Mouse (Mus musculus) liver, postnatal 0 days (tissue): Measurements from ENCODE around the gene Vash2. TPM values are rescaled to one million over a fixed set of nuclear protein-coding genes. Genes with fewer than 3 reads are reported as not detected.

ENCODE experiments used
- ATAC-seq: fragments of 200-750 bp; cut with Nextera tagmentation; 2 replicates; pipeline ENCODE4 v1.8.0; 2017; ENCODE audit warnings: mild to moderate bottlenecking, moderate library complexity
- DNase-seq: peaks from one replicate; pipeline ENCODE4 v3.0.0-alpha.2; 2016
- H3K27ac ChIP-seq: fragments of 300-500 bp; sonication (generic); 2 replicates; pipeline ENCODE4 v1.5.1; 2014; ENCODE audit warnings: antibody characterized with exemption, moderate library complexity, mild to moderate bottlenecking, low read depth
- H3K27me3 ChIP-seq: fragments of 300-500 bp; sonication (generic); 2 replicates; pipeline ENCODE4 v1.6.1; 2014; ENCODE audit warnings: low read length, control low read depth, mixed read lengths; ENCODE audit not compliant: insufficient read depth
- H3K36me3 ChIP-seq: fragments of 300-500 bp; sonication (generic); replicated peaks from 2 replicates; pipeline ENCODE4 v1.6.1; 2014; ENCODE audit warnings: mild to moderate bottlenecking, control low read depth, low read length, moderate library complexity, mixed read lengths; ENCODE audit not compliant: insufficient read depth
- H3K4me1 ChIP-seq: fragments of 300-500 bp; sonication (generic); 2 replicates; pipeline ENCODE4 v1.6.1; 2014; ENCODE audit warnings: antibody characterized with exemption, mild to moderate bottlenecking, control low read depth; ENCODE audit not compliant: insufficient read depth
- H3K4me2 ChIP-seq: fragments of 300-500 bp; sonication (generic); 2 replicates; pipeline ENCODE4 v1.6.1; 2014; ENCODE audit warnings: low read depth, mild to moderate bottlenecking, low read length, moderate library complexity, mixed read lengths
- H3K4me3 ChIP-seq: fragments of 300-500 bp; sonication (generic); 2 replicates; pipeline ENCODE4 v1.5.1; 2014; ENCODE audit warnings: low read depth, low read length
- H3K9ac ChIP-seq: fragments of 300-500 bp; sonication (generic); replicated peaks from 2 replicates; pipeline ENCODE4 v1.6.1; 2014; ENCODE audit warnings: mild to moderate bottlenecking, moderate library complexity
- H3K9me3 ChIP-seq: fragments of 300-500 bp; sonication (generic); 2 replicates; pipeline ENCODE4 v1.6.1; 2016; ENCODE audit warnings: mild to moderate bottlenecking, control low read depth, low read length, mixed read lengths
- CTCF ChIP-seq: sonication (generic); IDR thresholded peaks from 2 replicates; pipeline ENCODE4 v1.5.1; 2016; ENCODE audit warnings: antibody characterized with exemption, low read depth
- EP300 ChIP-seq: IDR thresholded peaks from 2 replicates; pipeline ENCODE4 v1.6.1; 2016; ENCODE audit warnings: antibody characterized with exemption, low read depth, mild to moderate bottlenecking
- WGBS: fragments of 180-500 bp; shearing (Covaris S2); extraction: QIAGEN DNeasy Blood & Tissue Kit; methylation state at CpG from one replicate; pipeline ENCODE4 v1.1.7; 2014; ENCODE audit not compliant: insufficient replicate concordance; 5-methylcytosine and 5-hydroxymethylcytosine counted together
- polyA plus RNA-seq: library from polyadenylated mRNA; unstranded; fragments of >200 nt; fragmentation: Nextera tagmentation; extraction: Ambion mirVana; gene quantifications from 2 replicates; pipeline ENCODE4 v1.2.1, GENCODE M21; 2015

The Vash2 gene
- polyA plus RNA-seq, 1 experiment from 2014 or later = 0.31 TPM

GRCm38 (mm10) chr1:190971708-190972610, 7.1 kb downstream of the Vash2 start:
- Histone ChIP-seq H3K27ac (no peak overlapping the region), H3K27me3 (peaks cover 9% of the 10 kb centered on the region), H3K9ac (no peak overlapping the region), H3K4me2 (no peak overlapping the region), H3K9me3 (no peaks in the 10 kb centered on the region), H3K36me3 (no peaks in the 10 kb centered on the region), H3K4me3 (no peak overlapping the region), H3K4me1 (no peaks in the 10 kb centered on the region; the same call in 1 of the 2 replicates)
- WGBS = 50% methylated on average over 14 of the region's 14 CpGs
- TF ChIP-seq CTCF (no peak), EP300 (no peak)
- DNase-seq (no peak), ATAC-seq (no peak)

GRCm38 (mm10) chr1:190968010-190968409, 11.1 kb downstream of the Vash2 start:
- Histone ChIP-seq H3K36me3 (no peaks in the 10 kb centered on the region), H3K4me1 (no peaks in the 10 kb centered on the region; the same call in 1 of the 2 replicates), H3K9me3 (no peaks in the 10 kb centered on the region), H3K27me3 (no peaks in the 10 kb centered on the region), H3K4me3 (no peak overlapping the region), H3K4me2 (no peak overlapping the region), H3K9ac (no peak overlapping the region), H3K27ac (no peak overlapping the region)
- 74% methylated on average over 7 of the region's 7 CpGs for WGBS
- peak; percentile 95 for ATAC-seq
- no peak for TF ChIP-seq CTCF
- peak; percentile 55 for DNase-seq

GRCm38 (mm10) chr1:190964992-190965780, 13.9 kb downstream of the Vash2 start:
- no peaks in the 10 kb centered on the region for H3K27me3 ChIP-seq
- DNase-seq = peak; percentile 72

DNA sequence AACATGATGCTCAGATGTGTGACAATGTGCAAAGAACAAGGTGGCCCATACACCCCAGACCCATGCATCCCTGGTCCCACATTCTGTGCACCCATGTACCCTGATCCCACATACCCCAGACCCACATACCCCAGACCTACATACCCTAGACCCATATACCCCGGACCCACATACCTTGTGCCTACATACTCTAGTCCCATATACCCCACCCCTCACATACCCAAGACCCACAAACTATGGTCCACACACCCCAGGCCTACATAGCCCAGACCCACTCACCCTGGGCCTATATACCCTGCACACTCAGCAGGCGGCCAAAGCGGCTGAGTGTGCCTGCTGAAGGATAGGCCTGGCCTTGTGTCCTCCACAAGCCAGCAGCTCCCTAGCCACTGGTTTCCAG, 16.3 kb downstream of the Vash2 start:
- no peaks in the 10 kb centered on the region for H3K36me3 ChIP-seq
- H3K27me3 ChIP-seq = no peaks in the 10 kb centered on the region
- ATAC-seq = no peak
- no peak overlapping the region for H3K4me3 ChIP-seq
- H3K4me2 ChIP-seq = no peak overlapping the region
- no peak for TF ChIP-seq CTCF
- no peak for TF ChIP-seq EP300
- H3K27ac ChIP-seq = no peak overlapping the region
- no peak for DNase-seq
- 89% methylated on average over 3 of the region's 3 CpGs for WGBS
- no peak overlapping the region for H3K9ac ChIP-seq
- no peaks in the 10 kb centered on the region; the same call in 1 of the 2 replicates for H3K4me1 ChIP-seq
- no peaks in the 10 kb centered on the region for H3K9me3 ChIP-seq

More at GRCm38 (mm10) chr1:190964992-190965780, 13.9 kb downstream of the Vash2 start:
- H3K4me3 ChIP-seq = no peak overlapping the region
- no peaks in the 10 kb centered on the region for H3K9me3 ChIP-seq
- no peak overlapping the region for H3K27ac ChIP-seq
- no peak for TF ChIP-seq CTCF
- TF ChIP-seq EP300 = no peak
- WGBS = 65% methylated on average over 15 of the region's 15 CpGs
- ATAC-seq = peak; percentile 67
- H3K9ac ChIP-seq = no peak overlapping the region
- H3K4me1 ChIP-seq = no peaks in the 10 kb centered on the region; the same call in 1 of the 2 replicates
- H3K4me2 ChIP-seq = no peak overlapping the region
- no peaks in the 10 kb centered on the region for H3K36me3 ChIP-seq

GRCm38 (mm10) chr1:190958821-190959220, 20.3 kb downstream of the Vash2 start:
- no peak for ATAC-seq
- WGBS = 61% methylated on average over 5 of the region's 5 CpGs

DNA sequence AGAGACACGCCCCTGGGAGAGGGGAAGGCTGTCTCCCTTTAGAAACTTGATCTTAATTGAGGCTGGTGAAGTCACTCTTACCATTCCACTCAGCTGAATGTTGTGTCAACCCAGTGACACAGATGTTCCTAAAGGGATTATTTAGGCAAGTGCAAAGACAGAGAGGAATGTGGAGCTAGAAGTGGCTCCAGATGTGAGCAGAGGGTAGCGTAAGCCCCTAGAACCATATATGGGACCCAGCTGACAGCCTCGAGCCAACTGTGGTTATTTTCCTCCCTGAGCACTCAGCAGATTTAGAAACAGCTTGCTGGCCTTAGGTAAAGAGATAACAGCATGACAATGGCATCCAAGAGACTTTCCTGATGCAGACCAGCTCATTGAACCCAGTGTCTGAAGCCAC, 26.1 kb downstream of the Vash2 start:
- no peaks in the 10 kb centered on the region for H3K36me3 ChIP-seq
- H3K4me1 ChIP-seq = no peaks in the 10 kb centered on the region
- no peak overlapping the region for H3K4me3 ChIP-seq
- H3K27ac ChIP-seq = no peak overlapping the region
- ATAC-seq = no peak
- H3K27me3 ChIP-seq = no peaks in the 10 kb centered on the region
- TF ChIP-seq CTCF (no peak), EP300 (no peak)
- WGBS = 72% methylated on average over 3 of the region's 3 CpGs
- no peaks in the 10 kb centered on the region for H3K9me3 ChIP-seq
- DNase-seq = no peak
- H3K4me2 ChIP-seq = no peak overlapping the region
- H3K9ac ChIP-seq = no peak overlapping the region

More at GRCm38 (mm10) chr1:190958821-190959220, 20.3 kb downstream of the Vash2 start:
- Histone ChIP-seq H3K27ac (no peak overlapping the region), H3K27me3 (no peaks in the 10 kb centered on the region), H3K9ac (no peak overlapping the region), H3K4me2 (no peak overlapping the region), H3K9me3 (no peaks in the 10 kb centered on the region), H3K4me1 (no peaks in the 10 kb centered on the region), H3K4me3 (no peak overlapping the region), H3K36me3 (no peaks in the 10 kb centered on the region)
- DNase-seq = no peak
- TF ChIP-seq EP300 (no peak), CTCF (no peak)
